Mouse (Mus musculus) ES-Bruce4 (cell line): ENCODE results near the gene March6. TPM values are rescaled to one million over a fixed set of nuclear protein-coding genes. Genes with fewer than 3 reads are reported as not detected.

ENCODE experiments used
- H3K27ac ChIP-seq: 2 replicates; pipeline ENCODE4 v1.5.1; 2012; ENCODE audit warnings: low read length, inconsistent platforms; ENCODE audit not compliant: insufficient read depth
- H3K27me3 ChIP-seq: 2 replicates; pipeline ENCODE4 v1.6.1; 2012; ENCODE audit warnings: mild to moderate bottlenecking, low read length, inconsistent platforms; ENCODE audit not compliant: control insufficient read depth, poor library complexity, insufficient read depth, severe bottlenecking
- H3K36me3 ChIP-seq: 2 replicates; pipeline ENCODE4 v1.6.1; 2012; ENCODE audit warnings: inconsistent platforms, mild to moderate bottlenecking, low read length, moderate library complexity; ENCODE audit not compliant: control insufficient read depth, poor library complexity, insufficient read depth, severe bottlenecking
- H3K4me1 ChIP-seq: one replicate; pipeline ENCODE4 v1.8.1; 2011; ENCODE audit warnings: low read length; ENCODE audit not compliant: control insufficient read depth, insufficient read depth
- H3K4me3 ChIP-seq: 2 replicates; pipeline ENCODE4 v1.5.1; 2011; ENCODE audit warnings: low read depth, mild to moderate bottlenecking, low read length
- H3K9ac ChIP-seq: 2 replicates; pipeline ENCODE4 v1.6.1; 2012; ENCODE audit warnings: low read depth, mild to moderate bottlenecking, inconsistent platforms; ENCODE audit not compliant: poor library complexity, severe bottlenecking
- H3K9me3 ChIP-seq: replicated peaks from 2 replicates; pipeline ENCODE4 v1.6.1; 2012; ENCODE audit warnings: mild to moderate bottlenecking, low read length, inconsistent platforms; ENCODE audit not compliant: control insufficient read depth, poor library complexity, insufficient read depth, severe bottlenecking
- CTCF ChIP-seq: IDR thresholded peaks from one replicate; pipeline ENCODE4 v1.8.1; 2011; ENCODE audit warnings: low read depth, low read length
- EP300 ChIP-seq: IDR thresholded peaks from 2 replicates; pipeline ENCODE4 v1.6.1; 2011; ENCODE audit warnings: low read depth, low read length; ENCODE audit not compliant: insufficient read depth
- POLR2A ChIP-seq: IDR thresholded peaks from one replicate; pipeline ENCODE4 v1.8.1; 2011; ENCODE audit warnings: low read length; ENCODE audit not compliant: insufficient read depth
- polyA plus RNA-seq: library from polyadenylated mRNA; stranded (reverse); fragments of >200 nt; gene quantifications from 2 replicates; pipeline ENCODE4 v1.2.4, GENCODE M21; 2011; ENCODE audit warnings: low read depth; ENCODE audit not compliant: missing spikeins, insufficient read depth, insufficient read length

The March6 gene
- polyA plus RNA-seq, 1 experiment: 54.0 TPM

- H3K9me3 ChIP-seq: no peaks in the 10 kb centered on the region
- H3K9ac ChIP-seq: no peak overlapping the region
- TF ChIP-seq EP300: no peak
- no peak for TF ChIP-seq POLR2A
- no peak for TF ChIP-seq CTCF
- H3K4me1 ChIP-seq: no peaks in the 10 kb centered on the region
- no peak overlapping the region for H3K27ac ChIP-seq
- no peaks in the 10 kb centered on the region for H3K36me3 ChIP-seq
- H3K4me3 ChIP-seq: no peak overlapping the region
- no peaks in the 10 kb centered on the region for H3K27me3 ChIP-seq
Observed at GRCm38 (mm10) chr15:31426066-31426706, 104.7 kb downstream of the March6 start.

GRCm38 (mm10) chr15:31422649-31423369 is 108.0 kb downstream of the March6 start:
- Histone ChIP-seq H3K4me3 (no peak overlapping the region), H3K27ac (no peak overlapping the region), H3K36me3 (no peaks in the 10 kb centered on the region), H3K9ac (no peak overlapping the region), H3K27me3 (no peaks in the 10 kb centered on the region), H3K9me3 (no peaks in the 10 kb centered on the region), H3K4me1 (no peaks in the 10 kb centered on the region)
- TF ChIP-seq EP300: no peak
- TF ChIP-seq CTCF: no peak
- no peak for TF ChIP-seq POLR2A

GRCm38 (mm10) chr15:31419037-31419436 is 111.8 kb downstream of the March6 start:
- no peaks in the 10 kb centered on the region for H3K9me3 ChIP-seq
- no peaks in the 10 kb centered on the region for H3K36me3 ChIP-seq
- H3K9ac ChIP-seq: no peak overlapping the region
- no peak overlapping the region for H3K4me3 ChIP-seq
- H3K27me3 ChIP-seq: no peaks in the 10 kb centered on the region
- H3K27ac ChIP-seq: no peak overlapping the region
- no peaks in the 10 kb centered on the region for H3K4me1 ChIP-seq
- TF ChIP-seq EP300 (peak; percentile 46; the same call in 1 of the 2 replicates), CTCF (peak; percentile 89), POLR2A (no peak)

GRCm38 (mm10) chr15:31418686-31419024 is 112.2 kb downstream of the March6 start:
- H3K4me1 ChIP-seq: no peaks in the 10 kb centered on the region
- no peaks in the 10 kb centered on the region for H3K9me3 ChIP-seq
- no peak overlapping the region for H3K9ac ChIP-seq
- TF ChIP-seq CTCF: no peak
- TF ChIP-seq POLR2A: no peak
- no peak for TF ChIP-seq EP300
- H3K4me3 ChIP-seq: no peak overlapping the region
- no peaks in the 10 kb centered on the region for H3K27me3 ChIP-seq
- no peak overlapping the region for H3K27ac ChIP-seq
- no peaks in the 10 kb centered on the region for H3K36me3 ChIP-seq

- H3K27ac ChIP-seq: no peak overlapping the region
Observed at GRCm38 (mm10) chr15:31417796-31418685, 112.8 kb downstream of the March6 start.

More at GRCm38 (mm10) chr15:31417796-31418685, 112.8 kb downstream of the March6 start:
- no peaks in the 10 kb centered on the region for H3K9me3 ChIP-seq
- H3K27me3 ChIP-seq: no peaks in the 10 kb centered on the region
- peak overlapping the region; percentile 11; the same call in 1 of the 2 replicates for H3K4me3 ChIP-seq
- H3K4me1 ChIP-seq: peaks cover under 1% of the 10 kb centered on the region
- H3K9ac ChIP-seq: no peak overlapping the region
- TF ChIP-seq EP300 (no peak), POLR2A (no peak), CTCF (no peak)
- no peaks in the 10 kb centered on the region for H3K36me3 ChIP-seq
